Mouse (Mus musculus): ENCODE measurements at regions not wholly inside any gene's neighbourhood (a gene's known extent, or its start where the extent isn't known, plus 50 kb on each side); places are given as distances from the start of the nearest gene placed in this dataset.

GRCm38 (mm10) chr13:84021771-84022170 lies 200.3 kb upstream of the Tmem161b start:
- DNase-seq (ENCODE audit: low spot score), result no peak

GRCm38 (mm10) chr13:84023021-84023420 lies 199.1 kb upstream of the Tmem161b start:
- DNase-seq (ENCODE audit: low spot score), result no peak

- peak; percentile 3 for DNase-seq (ENCODE audit: low spot score)
These were observed 198.5 kb upstream of the Tmem161b start for GRCm38 (mm10) chr13:84023637-84024036.

- no peak for DNase-seq (ENCODE audit: low spot score)
These were observed 196.7 kb upstream of the Tmem161b start for GRCm38 (mm10) chr13:84025348-84025747.

GRCm38 (mm10) chr13:84047736-84048135 lies 174.4 kb upstream of the Tmem161b start:
- no peak for DNase-seq (ENCODE audit: low spot score)

GRCm38 (mm10) chr13:84052221-84052620 lies 169.9 kb upstream of the Tmem161b start:
- DNase-seq (ENCODE audit: low spot score), result no peak

- no peak for DNase-seq (ENCODE audit: low spot score)
These were observed 167.1 kb upstream of the Tmem161b start for GRCm38 (mm10) chr13:84054956-84055355.

GRCm38 (mm10) chr13:84055576-84055975 lies 166.5 kb upstream of the Tmem161b start:
- DNase-seq (ENCODE audit: low spot score), result no peak

- DNase-seq (ENCODE audit: low spot score), result no peak
These were observed 165.6 kb upstream of the Tmem161b start for GRCm38 (mm10) chr13:84056451-84056850.

- no peak for DNase-seq (ENCODE audit: low spot score)
These were observed 165.1 kb upstream of the Tmem161b start for GRCm38 (mm10) chr13:84056998-84057397.

GRCm38 (mm10) chr13:84057456-84057855 lies 164.6 kb upstream of the Tmem161b start:
- no peak for DNase-seq (ENCODE audit: low spot score)

GRCm38 (mm10) chr13:84058251-84058650 lies 163.8 kb upstream of the Tmem161b start:
- DNase-seq (ENCODE audit: low spot score), result no peak

GRCm38 (mm10) chr13:84059031-84059651 lies 163.0 kb upstream of the Tmem161b start:
- DNase-seq (ENCODE audit: low spot score), result peak; percentile 47

- DNase-seq (ENCODE audit: low spot score), result no peak
These were observed 162.2 kb upstream of the Tmem161b start for GRCm38 (mm10) chr13:84059661-84060452.

GRCm38 (mm10) chr13:84060453-84060834 lies 161.7 kb upstream of the Tmem161b start:
- no peak for DNase-seq (ENCODE audit: low spot score)

GRCm38 (mm10) chr13:84060906-84061305 lies 161.2 kb upstream of the Tmem161b start:
- no peak for DNase-seq (ENCODE audit: low spot score)

- no peak for DNase-seq (ENCODE audit: low spot score)
These were observed 160.1 kb upstream of the Tmem161b start for GRCm38 (mm10) chr13:84061820-84062480.

GRCm38 (mm10) chr13:84062616-84063015 lies 159.5 kb upstream of the Tmem161b start:
- no peak for DNase-seq (ENCODE audit: low spot score)

- no peak for DNase-seq (ENCODE audit: low spot score)
These were observed 158.7 kb upstream of the Tmem161b start for GRCm38 (mm10) chr13:84063406-84063805.

GRCm38 (mm10) chr13:84064291-84064940 lies 157.7 kb upstream of the Tmem161b start:
- DNase-seq (ENCODE audit: low spot score), result no peak

- DNase-seq (ENCODE audit: low spot score), result no peak
These were observed 156.7 kb upstream of the Tmem161b start for GRCm38 (mm10) chr13:84065256-84065898.

Measured in left cerebral cortex, adult 11 months (tissue).